Mouse (Mus musculus) cerebellum, postnatal 10 days (tissue): ENCODE results near the gene 4930438A08Rik.

ENCODE experiments used
- DNase-seq, 2 experiments: peaks; one replicate each; pipeline ENCODE4 v3.0.0; 2021; ENCODE audit warnings: mixed read lengths in 2 of 2

Gene 4930438A08Rik

GRCm38 (mm10) chr11:58324614-58325229 is 50.1 kb downstream of the 4930438A08Rik start:
- no peak for DNase-seq

DNA sequence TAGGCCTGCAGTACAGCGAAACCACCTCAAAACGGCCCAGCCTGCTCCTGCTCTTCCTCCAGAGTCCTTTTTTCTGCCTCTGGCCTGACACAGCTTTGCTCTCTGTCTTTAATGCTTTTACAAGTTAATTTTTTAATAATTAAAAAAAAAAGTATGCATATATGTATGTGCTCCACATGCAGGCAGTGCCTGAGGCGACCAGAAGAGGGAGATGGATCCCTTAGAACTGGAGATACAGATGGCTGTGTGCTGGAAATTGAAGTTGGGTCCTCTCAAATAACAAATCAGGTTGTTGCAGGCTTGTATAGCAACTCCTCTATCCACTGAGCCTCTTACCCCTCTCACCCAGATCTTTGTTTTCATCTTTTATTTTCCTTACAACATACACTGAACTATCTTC is 52.2 kb downstream of the 4930438A08Rik start:
- DNase-seq = no peak

- DNase-seq = no peak
Measured at GRCm38 (mm10) chr11:58329906-58330275, 55.3 kb downstream of the 4930438A08Rik start.

- peak; percentile 94 to 95 for DNase-seq
Measured at GRCm38 (mm10) chr11:58330276-58331148, 55.9 kb downstream of the 4930438A08Rik start, which contains the start of the genes Zfp672 and Sh3bp5l. TSS of gene Zfp672 (minus strand) at chr11:58330339. TSS of gene Sh3bp5l (plus strand) at chr11:58330724.

DNA sequence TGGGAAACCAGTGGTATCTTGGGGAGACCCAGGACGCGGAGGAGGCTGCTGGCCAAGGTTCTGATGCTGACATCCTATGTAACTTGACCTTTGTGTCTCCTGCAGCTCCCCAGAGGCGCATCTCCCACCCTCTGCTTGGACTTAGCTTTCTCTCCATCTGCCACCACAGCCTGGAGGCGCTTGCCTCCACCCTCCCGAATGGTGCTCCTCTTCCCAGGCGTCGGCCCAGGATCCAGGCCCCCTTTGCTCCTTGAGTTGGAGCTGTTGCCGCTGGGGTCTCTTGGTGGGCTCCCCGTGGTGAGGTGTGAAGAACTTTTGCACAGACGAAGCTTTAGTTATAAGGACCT is 56.5 kb downstream of the 4930438A08Rik start:
- DNase-seq = peak in 1 of 2 experiments; percentile 46

- DNase-seq = peak in 1 of 2 experiments; percentile 47
Measured at GRCm38 (mm10) chr11:58331546-58331945, 56.9 kb downstream of the 4930438A08Rik start.

- peak in 1 of 2 experiments; percentile 34 for DNase-seq
Measured at GRCm38 (mm10) chr11:58334746-58335145, 60.1 kb downstream of the 4930438A08Rik start.
